Mouse (Mus musculus) frontal cortex, postnatal 14 days (tissue): Measurements from ENCODE around the gene Man1b1.

Experiments
- DNase-seq, 2 experiments: peaks; one replicate each; pipeline ENCODE4 v3.0.0; 2022; ENCODE audit warnings: low spot score in 2 of 2

Man1b1 gene

GRCm38 (mm10) chr2:25364313-25364712 lies 32.2 kb downstream of the Man1b1 start:
- no peak for DNase-seq

DNA sequence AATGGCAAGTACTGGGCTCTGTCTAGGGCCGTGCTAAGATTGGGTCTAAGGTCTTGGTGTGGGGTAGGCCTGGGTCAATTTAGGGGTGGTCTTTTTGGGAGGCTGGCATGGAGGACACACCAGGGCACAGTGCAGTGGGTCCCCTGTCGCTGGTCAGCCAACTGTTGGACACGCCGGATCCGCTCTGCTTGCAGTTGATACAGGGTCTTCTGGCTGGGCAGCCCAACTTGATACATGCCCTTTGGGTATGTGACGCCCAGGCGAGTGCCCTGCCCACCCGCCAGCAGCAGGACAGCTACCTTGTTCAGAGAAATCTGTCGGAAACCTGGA lies 32.6 kb downstream of the Man1b1 start:
- no peak for DNase-seq

GRCm38 (mm10) chr2:25365091-25365761 lies 33.1 kb downstream of the Man1b1 start, which contains the start of gene Uap1l1:
Uap1l1 (minus strand) TSS chr2:25365682.
- DNase-seq: peak in 1 of 2 experiments; percentile 51

DNA sequence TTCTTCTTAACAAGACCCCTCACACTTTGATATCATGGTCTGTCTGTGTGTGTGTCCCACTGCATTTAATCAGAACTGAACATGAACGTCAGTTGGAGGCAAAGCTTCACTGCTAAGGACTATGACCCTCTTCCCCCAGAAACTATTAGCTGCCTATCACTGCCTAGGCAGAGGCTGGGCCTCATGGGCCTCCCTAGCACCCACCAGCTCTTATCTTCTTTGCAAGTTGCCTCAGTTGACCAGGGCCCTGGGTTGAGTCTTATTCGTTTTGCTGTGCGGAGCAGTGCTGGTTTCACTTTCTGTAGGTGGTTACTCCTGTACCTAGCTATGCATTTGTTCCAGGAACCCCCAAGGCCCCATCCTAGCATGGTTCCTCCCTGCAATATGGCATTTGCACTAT lies 37.9 kb downstream of the Man1b1 start:
- no peak for DNase-seq

DNA sequence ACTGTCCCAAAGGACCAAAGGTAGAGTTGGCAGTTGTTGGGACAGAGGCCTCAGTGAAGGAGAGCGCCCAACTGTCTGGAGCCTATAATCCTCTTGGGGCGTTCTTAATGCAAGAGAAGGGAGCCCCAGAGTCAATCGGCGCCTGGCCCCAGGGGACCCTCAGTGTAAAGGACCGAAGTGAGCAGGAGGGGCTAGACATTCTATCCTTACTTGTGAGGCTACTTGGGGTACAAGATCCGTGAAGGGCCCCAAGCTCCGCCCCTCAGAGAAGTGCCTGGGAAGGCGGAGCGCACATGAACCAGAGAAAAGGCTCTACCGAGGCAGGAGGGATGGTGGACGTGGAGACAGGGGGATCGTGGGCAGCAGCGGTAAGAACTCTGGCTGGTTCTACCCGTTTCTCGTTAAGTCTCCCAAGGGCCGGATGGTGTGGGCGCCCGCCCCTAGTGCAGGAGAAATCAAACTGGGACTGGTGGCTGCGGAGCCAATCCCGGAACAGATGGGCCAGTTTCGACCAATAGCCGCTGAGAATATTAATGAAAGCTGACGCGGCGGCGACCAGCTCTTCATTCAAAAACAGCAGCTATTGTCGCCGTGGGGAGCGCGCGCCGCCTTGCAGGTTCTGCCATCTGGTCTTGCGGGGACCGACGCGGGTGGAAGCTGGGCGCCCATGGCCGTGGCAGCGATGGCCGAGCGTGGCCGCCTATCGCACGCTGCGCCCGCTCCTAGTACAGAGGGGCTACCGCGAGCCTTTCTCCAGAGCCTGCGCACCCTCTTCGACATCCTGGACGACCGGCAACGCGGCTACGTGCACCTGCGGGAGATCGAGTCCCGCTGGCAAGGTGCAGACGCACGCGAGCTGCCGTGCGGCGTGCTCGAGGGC lies 39.9 kb downstream of the Man1b1 start, which contains the start of gene Sapcd2:
Gene Sapcd2 (plus strand): TSS at position 558 of the 880 bp plus-strand sequence.
- DNase-seq: peak; percentile 83 to 86

DNA sequence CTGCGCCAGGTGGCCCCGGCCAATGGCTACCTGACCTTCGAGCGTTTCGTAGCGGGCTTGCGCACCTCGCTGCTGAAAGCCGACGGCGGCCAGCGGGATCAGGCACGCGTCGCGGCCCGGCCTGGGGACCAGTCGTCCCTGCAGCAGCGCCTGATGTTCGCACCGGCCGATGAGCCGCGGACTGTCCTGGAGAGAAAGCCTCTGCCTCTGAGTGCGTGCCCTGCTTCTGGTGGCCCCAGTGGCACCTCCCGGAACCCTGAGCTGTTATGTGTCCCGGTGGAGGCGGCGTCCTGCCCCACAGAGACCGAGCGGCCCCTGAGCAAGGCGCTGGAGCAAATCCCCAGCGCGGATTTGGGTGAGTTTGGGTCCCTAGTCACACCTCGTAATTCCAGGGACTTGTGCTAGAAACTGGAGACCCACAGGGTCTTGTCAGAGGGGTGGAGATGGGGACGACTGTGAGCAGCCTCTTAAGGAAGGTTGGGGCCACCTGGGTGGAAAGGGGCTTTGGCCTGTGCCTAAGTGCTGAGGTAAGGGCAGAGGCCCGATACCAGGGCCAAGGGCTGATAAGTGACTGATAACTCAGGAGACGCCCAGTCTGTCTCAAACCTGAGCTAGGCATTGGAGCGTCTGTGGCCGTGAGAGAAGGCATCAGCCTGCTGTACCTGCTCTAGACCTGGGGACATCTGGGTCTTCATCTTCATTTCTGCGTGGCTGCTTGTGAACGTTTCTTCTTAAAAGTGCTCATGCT lies 40.7 kb downstream of the Man1b1 start:
- DNase-seq: no peak

GRCm38 (mm10) chr2:25373431-25373830 lies 41.3 kb downstream of the Man1b1 start:
- DNase-seq: no peak

DNA sequence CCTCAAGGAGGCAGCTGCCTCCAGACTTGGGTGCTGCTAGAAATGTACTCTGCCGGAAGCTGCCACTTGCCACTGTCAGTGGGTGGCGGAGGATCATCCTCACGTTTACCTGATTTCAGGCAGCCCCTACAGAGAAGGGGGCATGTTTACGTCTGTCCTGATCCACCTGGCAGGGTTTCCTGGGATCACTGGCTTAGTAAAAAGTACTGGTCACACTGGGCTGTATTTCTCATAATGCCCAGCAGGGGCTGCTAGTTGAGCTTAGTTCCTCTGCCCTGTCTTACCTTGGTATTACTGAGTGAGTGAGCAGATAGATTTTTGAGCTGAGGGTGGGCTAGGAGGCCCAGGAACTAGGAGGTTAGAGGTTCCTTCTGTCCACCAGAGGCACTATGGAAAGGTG lies 44.5 kb downstream of the Man1b1 start:
- peak in 1 of 2 experiments; percentile 42 for DNase-seq

GRCm38 (mm10) chr2:25384492-25384891 lies 52.4 kb downstream of the Man1b1 start:
- DNase-seq: no peak

- no peak for DNase-seq
Measured at GRCm38 (mm10) chr2:25391266-25391665, 59.1 kb downstream of the Man1b1 start.

DNA sequence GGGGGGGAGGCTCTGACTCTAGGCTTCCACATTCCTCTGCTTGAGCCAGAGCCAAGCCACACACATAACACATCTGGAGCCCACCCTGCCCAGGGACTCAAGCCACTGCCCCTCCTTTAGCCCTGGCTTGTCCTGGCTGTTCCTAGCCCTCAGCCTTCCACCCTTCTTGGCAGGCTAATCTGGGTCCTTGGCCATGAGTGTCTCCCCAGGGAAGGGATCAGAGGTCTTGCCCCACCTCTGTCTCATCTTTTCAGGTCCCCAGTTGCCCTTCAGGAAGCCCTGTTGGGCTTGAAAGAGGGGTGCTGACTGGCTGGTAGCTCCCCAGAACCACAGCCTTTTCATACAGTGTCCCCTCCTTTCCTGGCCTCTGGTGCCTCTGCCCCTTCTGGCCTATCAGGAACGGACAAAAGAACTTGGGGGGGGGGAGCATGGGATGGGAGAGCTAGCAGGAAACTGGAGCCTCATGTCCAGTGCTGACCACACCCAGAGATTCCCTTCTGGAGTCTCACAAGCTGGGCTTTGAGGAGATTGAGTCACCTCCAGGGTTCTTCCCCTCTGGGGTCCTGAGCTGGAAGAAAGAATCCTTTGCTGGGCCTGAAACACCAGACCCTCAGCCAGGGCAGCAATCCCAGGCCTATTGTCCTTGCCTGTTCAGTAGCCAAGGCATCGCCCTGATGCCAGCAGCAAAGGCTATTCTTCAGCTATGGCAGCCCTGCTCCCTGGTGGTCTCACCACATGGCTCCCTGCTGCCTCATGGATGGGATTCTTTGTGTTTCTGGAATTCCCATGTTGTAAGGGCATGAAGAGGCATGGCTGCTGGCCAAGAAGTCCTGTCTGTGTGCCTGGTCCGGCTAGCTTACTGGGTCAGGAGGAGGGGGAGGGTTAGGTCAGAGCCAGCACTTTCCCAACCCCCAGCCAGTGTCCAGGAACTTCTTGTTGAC lies 62.4 kb downstream of the Man1b1 start:
- peak in 1 of 2 experiments; percentile 52 for DNase-seq

DNA sequence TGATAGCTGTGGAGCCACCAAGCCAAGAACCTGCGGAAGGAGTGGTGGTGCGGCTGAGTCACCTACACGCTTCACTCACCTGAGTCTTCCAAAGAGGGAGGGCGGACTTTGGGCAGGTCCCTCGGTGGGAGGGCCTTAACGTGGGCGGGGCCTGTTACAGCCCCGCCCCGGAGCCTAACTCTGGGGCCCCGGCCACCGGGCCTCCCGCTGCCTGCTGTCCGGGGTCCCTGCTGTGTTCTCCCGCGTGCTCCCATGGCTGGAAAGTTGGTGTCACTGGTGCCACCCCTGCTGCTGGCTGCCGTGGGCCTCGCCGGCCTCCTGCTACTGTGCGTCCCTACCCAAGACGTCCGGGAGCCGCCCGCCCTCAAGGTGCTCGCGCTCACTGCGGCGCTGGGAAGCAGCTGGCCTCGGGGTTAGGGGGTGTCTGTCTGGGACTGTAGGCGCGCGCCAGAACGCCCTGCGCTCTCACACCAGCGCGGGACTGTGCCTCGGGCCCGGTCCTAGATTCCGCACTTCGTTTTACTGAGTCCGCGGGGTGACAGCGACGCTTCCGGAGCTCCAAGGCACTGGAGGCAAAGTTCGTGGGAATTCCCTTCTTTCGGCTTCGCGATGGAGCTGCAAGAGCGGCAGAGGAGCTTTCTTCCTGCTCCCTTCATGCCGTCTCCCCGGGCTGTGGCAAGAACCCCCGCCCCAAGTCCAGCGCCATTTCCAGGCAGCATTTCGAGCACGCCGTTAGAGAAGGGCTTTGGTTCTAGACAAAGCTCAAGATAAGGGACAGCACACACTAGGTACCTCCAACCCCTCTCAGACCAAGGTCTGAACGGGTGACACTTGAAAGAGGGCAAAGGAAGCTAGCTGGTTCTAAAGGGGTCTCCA lies 63.8 kb downstream of the Man1b1 start, which contains the start of gene Entpd2:
Gene Entpd2 (plus strand): TSS at position 154 of the 876 bp plus-strand sequence.
- no peak for DNase-seq

DNA sequence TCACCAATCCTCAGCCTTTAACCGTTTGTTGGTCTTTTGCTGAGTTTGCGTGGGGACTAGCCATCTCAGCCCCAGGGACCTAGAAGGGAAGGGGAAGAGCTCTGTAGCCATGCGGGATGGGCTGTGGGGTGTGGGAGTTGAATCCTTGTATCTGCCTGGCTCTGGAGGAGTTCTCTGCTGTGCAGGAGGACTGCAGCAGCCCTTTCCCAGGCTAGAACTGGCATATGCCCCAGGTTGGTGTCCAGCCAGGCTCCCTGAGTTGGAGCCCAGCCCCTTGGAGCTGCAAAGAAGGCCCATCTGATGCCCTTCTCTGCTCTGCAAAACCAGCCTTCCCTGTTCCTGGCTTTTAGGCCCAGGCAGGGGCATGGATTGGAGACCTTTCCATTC lies 64.5 kb downstream of the Man1b1 start:
- no peak for DNase-seq

DNA sequence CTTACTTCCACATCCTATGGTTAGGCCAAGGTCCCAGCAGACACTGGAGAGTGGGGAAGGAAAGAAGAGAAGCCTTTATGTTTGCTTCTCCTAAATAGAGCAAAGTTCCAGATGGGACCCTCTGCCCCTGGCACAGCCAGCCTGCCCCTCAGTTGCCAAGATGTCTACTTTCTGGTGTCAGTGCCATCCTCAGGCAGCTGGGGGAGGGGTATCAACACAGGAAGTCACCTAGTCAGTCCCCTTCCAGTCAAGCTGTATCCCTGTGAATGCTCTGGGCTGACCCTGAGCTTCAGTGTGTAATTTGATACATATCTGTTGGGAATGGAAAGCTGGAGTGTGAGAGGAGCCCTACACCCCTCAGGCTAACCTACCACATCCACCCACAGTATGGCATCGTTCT lies 64.9 kb downstream of the Man1b1 start:
- DNase-seq: no peak

- DNase-seq: no peak
Measured at GRCm38 (mm10) chr2:25398065-25398464, 65.9 kb downstream of the Man1b1 start.

- no peak for DNase-seq
Measured at GRCm38 (mm10) chr2:25399051-25399450, 66.9 kb downstream of the Man1b1 start, which contains the start of gene Npdc1. Npdc1 (plus strand) TSS chr2:25399351.

DNA sequence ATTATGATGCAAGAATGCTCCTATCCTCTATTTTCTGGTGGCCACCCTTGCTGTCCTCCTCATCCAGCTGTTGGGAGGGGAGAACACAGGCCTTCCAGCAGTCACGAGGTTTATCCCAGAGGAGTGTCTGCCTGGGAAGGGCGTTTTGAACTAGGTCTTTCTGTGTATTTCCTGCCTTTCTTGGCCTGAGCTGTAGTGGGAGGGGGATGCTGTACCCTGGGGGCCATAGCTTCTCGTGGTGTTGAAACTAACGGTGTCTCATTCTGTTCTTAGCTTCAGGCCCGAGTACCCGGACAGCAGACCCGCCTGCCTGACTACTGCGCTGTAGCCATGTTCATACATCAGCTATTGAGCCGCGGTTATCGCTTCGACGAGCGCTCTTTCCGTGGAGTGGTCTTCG lies 68.2 kb downstream of the Man1b1 start:
- DNase-seq: no peak

GRCm38 (mm10) chr2:25400764-25401163 lies 68.6 kb downstream of the Man1b1 start:
- DNase-seq: peak in 1 of 2 experiments; percentile 37
